Mouse (Mus musculus): ENCODE measurements around the gene Usp44.

DNA sequence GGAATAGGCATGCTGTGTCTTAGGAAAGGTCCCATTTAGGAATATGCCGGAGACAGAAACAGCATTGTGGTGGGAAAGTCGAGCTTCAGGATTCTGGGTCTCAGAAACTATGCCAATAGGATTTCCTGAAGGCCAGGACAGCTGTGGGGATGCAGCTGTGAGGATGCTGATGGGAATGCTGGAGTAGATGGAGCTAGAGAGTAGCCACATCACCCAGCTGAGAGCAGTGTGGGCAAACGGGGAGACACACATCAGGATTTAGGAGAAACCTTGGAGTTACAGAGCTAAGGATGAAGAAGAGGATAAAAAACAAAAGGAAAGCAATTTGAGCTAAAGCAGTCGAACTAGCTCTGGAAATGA, 31.0 kb upstream of the Usp44 start:
- TF ChIP-seq E2F4 (IDR thresholded peaks at IDR 0.05; ENCODE audit: insufficient read depth) = no peak
- TF ChIP-seq POLR2A (IDR thresholded peaks at IDR 0.05; ENCODE audit: insufficient read length, low read depth) = no peak
